Mouse (Mus musculus): ENCODE results near the gene Mpv17. TPM values are rescaled to one million over a fixed set of nuclear protein-coding genes. Genes with fewer than 3 reads are reported as not detected.
A peak's percentile ranks its signal among the peaks of the same experiment; 100 is the strongest.

The Mpv17 gene
- polyA plus RNA-seq, 1 experiment from 2014 or later: 54.4 TPM

DNA sequence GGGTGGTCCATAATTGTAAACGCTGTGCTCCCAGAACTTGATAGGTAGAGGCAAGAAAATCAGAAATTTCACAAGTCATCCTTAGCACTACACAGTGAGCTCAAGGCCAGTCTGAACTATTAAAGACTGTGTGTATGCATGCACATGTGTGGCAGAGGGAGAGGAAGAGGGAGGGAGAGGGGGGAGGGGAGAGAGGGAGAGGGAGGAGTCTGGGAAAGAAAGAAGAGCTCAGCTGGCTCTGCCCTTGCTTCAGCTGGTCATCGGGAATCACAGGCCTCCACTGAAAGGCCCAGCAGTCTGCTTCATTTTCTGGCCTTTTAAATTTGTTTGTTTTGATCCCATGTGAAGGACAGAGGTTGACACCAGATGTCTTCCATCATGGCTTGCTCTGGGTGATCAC, 30.6 kb downstream of the Mpv17 start:
- H3K27me3 ChIP-seq: no peaks in the 10 kb centered on the region
- H3K36me3 ChIP-seq: no peaks in the 10 kb centered on the region
- ATAC-seq (ENCODE audit: low FRiP score): no peak
- H3K9me3 ChIP-seq (replicated peaks): no peaks in the 10 kb centered on the region
- 36% methylated on average over 2 of the region's 2 CpGs for WGBS
- no peaks in the 10 kb centered on the region for H3K4me1 ChIP-seq
- H3K27ac ChIP-seq: no peak overlapping the region
- no peak overlapping the region for H3K4me3 ChIP-seq
- H3K9ac ChIP-seq: no peak overlapping the region
- H3K4me2 ChIP-seq (replicated peaks): no peak overlapping the region

DNA sequence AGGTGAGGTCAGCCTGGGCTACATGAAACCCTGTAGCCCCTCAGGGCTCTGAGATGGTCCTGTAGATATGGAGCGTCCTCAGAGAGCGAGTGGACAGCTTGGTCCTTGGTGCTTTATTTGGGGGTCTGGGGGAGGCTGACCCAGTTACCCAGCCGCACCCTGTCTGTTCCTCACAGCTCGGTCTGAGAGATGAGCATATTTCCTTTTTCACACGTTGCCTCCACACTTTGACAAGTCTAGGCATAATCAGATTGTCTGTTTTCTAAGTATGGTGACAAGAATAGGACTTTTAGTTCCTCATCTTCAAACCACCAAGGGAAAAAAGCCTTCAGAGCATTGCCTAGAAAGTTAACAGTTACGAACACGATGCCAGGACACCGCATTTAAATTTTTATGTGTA, 32.9 kb downstream of the Mpv17 start:
- 91% methylated on average over 8 of the region's 8 CpGs for WGBS
- no peak overlapping the region for H3K4me2 ChIP-seq (replicated peaks)

DNA sequence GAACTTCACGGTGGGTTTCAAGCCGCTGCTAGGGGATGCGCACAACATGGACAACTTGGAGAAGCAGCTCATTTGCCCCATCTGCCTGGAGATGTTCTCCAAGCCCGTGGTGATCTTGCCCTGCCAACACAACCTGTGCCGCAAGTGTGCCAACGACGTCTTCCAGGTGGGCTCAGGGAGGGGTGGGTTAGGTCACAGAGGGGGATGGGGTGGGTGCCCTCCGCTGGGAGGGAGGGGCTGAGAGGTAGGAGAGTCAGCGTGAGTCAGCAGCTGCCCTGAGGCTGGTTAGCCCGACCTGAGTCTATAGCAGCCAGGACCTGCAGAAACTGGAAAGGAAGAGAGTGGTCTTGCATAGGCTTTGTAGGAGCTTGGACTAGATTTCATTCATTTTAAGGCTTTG, 37.1 kb downstream of the Mpv17 start:
- Histone ChIP-seq H3K9ac (no peak overlapping the region), H3K27ac (no peak overlapping the region), H3K4me1 (no peaks in the 10 kb centered on the region), H3K4me2 (replicated peaks) (no peak overlapping the region), H3K9me3 (replicated peaks) (no peaks in the 10 kb centered on the region), H3K4me3 (no peak overlapping the region), H3K27me3 (peaks cover 8% of the 10 kb centered on the region; the same call in 1 of the 2 replicates), H3K36me3 (no peaks in the 10 kb centered on the region)
- ATAC-seq (ENCODE audit: low FRiP score): no peak
- WGBS: 29% methylated on average over 10 of the region's 10 CpGs

More for the DNA sequence above, 32.9 kb downstream of the Mpv17 start:
- H3K4me1 ChIP-seq: no peaks in the 10 kb centered on the region
- H3K27me3 ChIP-seq: peaks cover 8% of the 10 kb centered on the region; the same call in 1 of the 2 replicates
- H3K9ac ChIP-seq: no peak overlapping the region
- H3K36me3 ChIP-seq: no peaks in the 10 kb centered on the region
- no peak for ATAC-seq (ENCODE audit: low FRiP score)
- no peak overlapping the region for H3K4me3 ChIP-seq
- no peaks in the 10 kb centered on the region for H3K9me3 ChIP-seq (replicated peaks)
- H3K27ac ChIP-seq: no peak overlapping the region

DNA sequence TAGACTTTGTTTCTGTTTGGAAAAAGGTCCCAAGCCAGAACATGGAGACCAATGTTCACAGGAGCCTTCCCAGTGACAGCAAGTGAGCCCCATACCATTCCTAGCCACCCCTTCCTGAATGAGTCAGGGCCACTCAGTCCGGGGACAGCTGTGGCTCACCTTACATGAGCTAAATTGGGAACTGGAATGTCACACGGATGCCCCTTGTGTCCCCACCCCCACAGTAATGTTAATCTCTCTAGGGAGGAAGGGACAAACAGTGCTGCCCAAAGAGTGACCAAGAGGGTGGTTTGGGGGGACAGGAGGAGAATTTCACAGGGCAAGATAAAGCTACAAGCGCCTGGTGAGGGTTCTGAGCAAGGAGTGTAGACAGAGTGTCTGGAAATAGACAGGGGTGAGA, 37.7 kb downstream of the Mpv17 start, which contains the start of gene Trim54:
Gene Trim54 (plus strand): TSS at position 359 of the 400 bp plus-strand sequence.
- WGBS: 41% methylated on average over 3 of the region's 3 CpGs
- H3K36me3 ChIP-seq: no peaks in the 10 kb centered on the region
- H3K4me1 ChIP-seq: no peaks in the 10 kb centered on the region
- no peak within 1 kb of the TSS for H3K27ac ChIP-seq
- H3K9me3 ChIP-seq (replicated peaks): no peaks in the 10 kb centered on the region
- no peak for ATAC-seq (ENCODE audit: low FRiP score)
- no peak within 1 kb of the TSS for H3K4me2 ChIP-seq (replicated peaks)
- H3K9ac ChIP-seq: no peak within 1 kb of the TSS
- no peak within 1 kb of the TSS for H3K4me3 ChIP-seq
- H3K27me3 ChIP-seq: peaks cover 8% of the 10 kb centered on the region; the same call in 1 of the 2 replicates

DNA sequence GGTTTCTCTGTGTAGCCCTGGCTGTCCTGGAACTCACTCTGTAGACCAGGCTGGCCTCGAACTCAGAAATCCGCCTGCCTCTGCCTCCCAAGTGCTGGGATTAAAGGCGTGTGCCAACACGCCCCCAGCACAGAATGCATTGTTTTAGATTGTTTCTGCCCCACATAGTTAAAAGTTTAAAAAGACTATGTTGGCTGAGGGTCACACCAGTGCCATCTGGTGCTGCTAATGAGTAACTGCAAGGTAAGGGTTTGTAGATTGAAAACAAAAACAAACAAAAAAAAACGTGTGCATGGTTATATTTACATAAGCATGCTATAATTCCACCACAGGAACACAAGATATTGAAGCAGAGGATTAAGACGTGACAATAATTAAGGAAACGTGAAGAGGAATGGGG, 43.3 kb downstream of the Mpv17 start:
- ATAC-seq (ENCODE audit: low FRiP score): no peak
- 39% methylated on average over 7 of the region's 7 CpGs for WGBS
- H3K9me3 ChIP-seq (replicated peaks): no peaks in the 10 kb centered on the region
- no peaks in the 10 kb centered on the region for H3K36me3 ChIP-seq
- H3K27ac ChIP-seq: no peak overlapping the region
- no peak overlapping the region for H3K9ac ChIP-seq
- H3K27me3 ChIP-seq: no peaks in the 10 kb centered on the region
- no peak overlapping the region for H3K4me3 ChIP-seq
- no peak overlapping the region for H3K4me2 ChIP-seq (replicated peaks)
- H3K4me1 ChIP-seq: no peaks in the 10 kb centered on the region

DNA sequence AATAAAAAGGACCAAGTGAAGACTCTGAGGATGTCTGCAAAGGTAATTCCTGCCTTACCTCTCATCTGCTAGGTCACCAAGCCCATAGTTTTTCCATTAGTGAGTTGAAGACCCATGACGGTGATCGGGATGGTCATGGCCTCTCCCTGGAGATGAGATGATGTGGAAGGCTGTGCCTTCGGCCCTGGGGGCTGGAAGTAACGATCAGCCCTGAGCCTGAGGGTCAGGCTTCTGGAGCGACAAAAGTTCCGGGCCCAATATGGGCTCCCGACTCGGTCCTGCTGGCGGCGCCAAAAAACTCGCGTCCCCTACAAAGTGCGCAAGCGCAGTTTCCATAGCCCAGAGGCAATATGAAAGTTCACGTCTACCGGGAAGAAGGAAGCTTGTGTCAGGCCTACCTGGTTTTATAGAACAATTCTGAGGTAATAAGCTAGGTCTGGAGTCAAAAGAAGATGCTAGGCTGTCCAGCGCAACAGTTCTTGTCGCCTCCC, 46.0 kb downstream of the Mpv17 start, which contains the start of gene Slc30a3:
Gene Slc30a3 (minus strand): TSS at position 238 of the 491 bp plus-strand sequence.
- H3K27ac ChIP-seq: no peak within 1 kb of the TSS
- no peaks in the 10 kb centered on the region for H3K36me3 ChIP-seq
- no peak for ATAC-seq (ENCODE audit: low FRiP score)
- peaks cover 6% of the 10 kb centered on the region; the same call in 1 of the 2 replicates for H3K27me3 ChIP-seq
- H3K9ac ChIP-seq: no peak within 1 kb of the TSS
- no peak within 1 kb of the TSS for H3K4me2 ChIP-seq (replicated peaks)
- no peaks in the 10 kb centered on the region for H3K9me3 ChIP-seq (replicated peaks)
- H3K4me3 ChIP-seq: no peak within 1 kb of the TSS
- no peaks in the 10 kb centered on the region for H3K4me1 ChIP-seq
- 90% methylated on average over 18 of the region's 18 CpGs for WGBS

DNA sequence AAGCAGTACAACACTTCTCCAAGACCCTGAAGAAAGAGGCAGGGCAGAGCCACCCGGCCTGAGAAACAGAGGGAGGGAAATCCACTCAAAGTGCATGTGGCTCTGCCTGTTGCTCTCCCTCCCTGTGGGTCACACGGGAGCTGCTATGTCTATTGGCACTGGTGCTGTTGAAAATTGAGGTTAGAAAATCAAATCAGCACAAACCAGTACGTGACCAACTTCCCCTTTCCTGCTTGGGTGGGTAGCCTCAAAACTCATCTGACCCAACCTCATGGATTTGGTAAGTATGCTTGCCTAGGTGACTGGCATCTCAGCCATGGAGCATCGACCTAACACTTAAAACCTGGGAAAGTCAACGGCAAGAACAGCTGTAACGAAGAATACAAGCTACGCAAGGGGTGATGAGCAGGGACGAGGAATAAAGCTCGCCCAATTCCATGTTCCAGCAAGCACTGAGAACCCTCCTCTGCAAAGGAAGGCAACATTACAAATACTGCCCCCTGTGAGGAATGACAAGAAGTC, 48.2 kb downstream of the Mpv17 start, which contains the start of gene Dnajc5g:
Gene Dnajc5g (plus strand): TSS at position 472 of the 522 bp plus-strand sequence.
- Histone ChIP-seq H3K27me3 (peaks cover 6% of the 10 kb centered on the region; the same call in 1 of the 2 replicates), H3K36me3 (no peaks in the 10 kb centered on the region), H3K4me1 (no peaks in the 10 kb centered on the region), H3K27ac (no peak within 1 kb of the TSS), H3K4me2 (replicated peaks) (no peak within 1 kb of the TSS), H3K9me3 (replicated peaks) (no peaks in the 10 kb centered on the region), H3K9ac (no peak within 1 kb of the TSS), H3K4me3 (no peak within 1 kb of the TSS)
- 85% methylated on average over 9 of the region's 9 CpGs for WGBS
- no peak for ATAC-seq (ENCODE audit: low FRiP score)

DNA sequence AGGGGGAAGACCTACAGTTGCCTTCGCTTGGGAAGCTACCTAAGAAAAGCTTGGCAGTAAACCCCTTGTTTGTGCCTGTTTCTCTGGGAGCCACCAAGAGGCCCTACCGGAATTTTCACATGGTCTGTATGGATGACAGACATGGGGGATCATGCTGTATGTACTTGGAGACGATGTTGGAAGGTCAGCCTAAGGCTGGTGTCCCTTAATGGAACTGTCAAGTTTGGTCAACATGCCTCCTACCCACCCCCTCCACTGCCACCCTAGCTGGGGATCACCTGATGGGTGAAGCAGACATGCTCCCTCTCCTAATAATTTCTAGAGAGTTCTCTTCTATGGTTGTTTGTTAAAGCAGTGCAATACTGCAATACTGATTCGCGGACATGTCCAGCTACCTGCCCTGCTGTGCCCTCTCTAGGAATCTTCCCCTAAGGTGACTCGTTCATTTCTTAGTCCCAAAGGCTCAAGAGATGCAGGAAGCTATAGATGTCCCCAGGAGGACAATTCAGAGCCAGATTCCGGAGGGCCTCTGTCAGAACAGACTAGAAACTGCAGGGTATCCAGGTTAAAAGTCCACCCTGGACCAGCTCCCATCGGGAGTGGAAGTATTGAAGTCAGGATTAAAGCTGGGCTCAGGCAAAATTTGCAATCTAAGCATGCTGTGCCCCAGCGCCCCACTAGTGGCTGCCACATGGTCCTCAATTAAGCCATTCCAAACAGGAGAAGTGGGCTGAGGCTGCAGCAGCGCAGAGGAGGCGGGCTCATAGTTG, 58.2 kb downstream of the Mpv17 start:
- 24% methylated on average over 11 of the region's 11 CpGs for WGBS
- Histone ChIP-seq H3K36me3 (no peaks in the 10 kb centered on the region), H3K27ac (no peak overlapping the region), H3K9ac (no peak overlapping the region), H3K4me2 (replicated peaks) (peak overlapping the region; percentile 51), H3K4me1 (peaks cover 33% of the 10 kb centered on the region), H3K4me3 (peak overlapping the region; percentile 22; the same call in 1 of the 2 replicates), H3K27me3 (peaks cover 86% of the 10 kb centered on the region), H3K9me3 (replicated peaks) (no peaks in the 10 kb centered on the region)
- no peak for ATAC-seq (ENCODE audit: low FRiP score)

DNA sequence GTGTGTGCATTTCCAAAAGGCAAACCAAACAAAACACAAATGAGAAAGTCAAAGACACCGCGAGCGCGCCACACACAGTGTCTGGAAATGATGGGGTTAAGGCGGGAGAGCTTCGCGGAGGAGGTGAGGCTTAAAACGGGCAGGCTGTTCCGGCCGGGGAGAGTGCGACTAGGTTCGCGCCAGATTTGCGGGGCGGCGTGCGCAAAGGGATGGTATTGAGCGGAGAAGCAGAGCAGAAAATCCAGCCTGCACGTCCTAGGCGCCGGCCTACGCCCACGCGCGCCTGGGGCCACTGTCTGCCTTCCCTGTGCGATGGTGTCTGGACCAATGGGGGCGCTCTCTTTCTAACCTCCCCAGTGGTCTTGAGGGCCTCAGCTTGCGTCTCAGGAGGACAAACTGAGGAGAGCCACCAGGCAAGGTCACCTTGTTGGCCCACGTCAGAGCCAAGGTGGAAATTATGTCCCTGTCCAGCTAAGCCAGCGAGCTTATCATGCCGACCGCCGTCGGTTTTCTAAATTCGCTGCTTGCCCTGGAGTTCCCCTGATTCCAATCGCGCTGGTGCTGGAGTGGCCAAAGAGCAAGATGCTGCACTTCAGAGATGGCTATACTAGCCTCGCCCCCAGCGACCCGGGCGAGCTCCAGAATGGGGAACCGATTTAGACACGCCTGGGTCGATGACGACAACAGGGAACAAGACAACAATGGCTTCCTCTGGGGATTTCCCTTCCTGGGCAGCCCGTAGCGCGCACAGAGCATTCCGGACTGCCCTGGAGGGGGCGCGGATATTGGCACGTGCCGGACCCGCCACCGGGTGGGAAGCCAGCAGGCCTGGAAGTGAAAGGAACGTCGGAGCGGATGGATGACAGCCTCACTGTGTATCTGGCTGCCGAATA, 59.0 kb downstream of the Mpv17 start:
- Histone ChIP-seq H3K9me3 (replicated peaks) (no peaks in the 10 kb centered on the region), H3K27ac (no peak overlapping the region), H3K4me3 (peak overlapping the region; percentile 22), H3K36me3 (no peaks in the 10 kb centered on the region), H3K4me1 (peaks cover 33% of the 10 kb centered on the region), H3K4me2 (replicated peaks) (peak overlapping the region; percentile 51), H3K27me3 (peaks cover 95% of the 10 kb centered on the region), H3K9ac (no peak overlapping the region)
- WGBS: under 1% methylated on average over 59 of the region's 59 CpGs
- 0 out of 2 replicates have a peak, but pooled peaks have one; percentile 11 for ATAC-seq (ENCODE audit: low FRiP score)

DNA sequence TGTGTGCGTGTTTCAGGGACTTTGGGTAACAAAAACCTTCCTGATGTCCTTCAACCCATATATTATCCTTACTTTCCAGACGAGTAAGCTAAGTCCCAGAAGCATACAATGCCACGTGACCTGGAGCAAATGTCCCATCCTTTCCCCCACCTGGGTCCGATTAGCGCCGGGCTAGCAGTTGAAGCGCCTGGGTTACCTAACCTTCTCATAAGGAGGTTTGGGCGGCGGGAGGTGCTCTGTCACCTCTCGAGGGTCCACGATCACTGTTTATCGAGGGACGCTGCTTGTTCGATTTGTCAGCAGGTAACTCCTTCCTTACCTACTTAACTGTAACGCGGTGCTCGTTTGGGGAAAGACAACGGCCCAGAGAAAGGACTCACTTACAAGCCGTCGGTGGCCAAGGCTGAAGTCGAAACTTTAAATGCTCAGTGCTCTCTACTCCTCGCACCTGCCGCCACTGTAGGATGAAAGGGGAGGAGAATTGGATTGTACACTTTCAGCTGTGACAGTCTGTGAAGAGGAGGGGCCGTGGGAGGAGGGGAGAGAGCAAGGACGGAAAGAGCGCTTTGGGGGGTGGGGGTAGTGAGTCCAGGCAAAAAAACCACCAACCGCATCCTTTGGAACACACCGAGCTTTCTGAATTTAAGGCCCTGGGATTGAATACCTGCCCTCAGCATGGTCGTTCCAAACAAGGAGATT, 59.8 kb downstream of the Mpv17 start:
- peaks cover 98% of the 10 kb centered on the region for H3K27me3 ChIP-seq
- peaks cover 33% of the 10 kb centered on the region for H3K4me1 ChIP-seq
- ATAC-seq (ENCODE audit: low FRiP score): 0 out of 2 replicates have a peak, but pooled peaks have one; percentile 12
- peak overlapping the region; percentile 22 for H3K4me3 ChIP-seq
- H3K36me3 ChIP-seq: no peaks in the 10 kb centered on the region
- H3K27ac ChIP-seq: no peak overlapping the region
- no peak overlapping the region for H3K9ac ChIP-seq
- WGBS: 2% methylated on average over 29 of the region's 29 CpGs
- peak overlapping the region; percentile 51 for H3K4me2 ChIP-seq (replicated peaks)
- no peaks in the 10 kb centered on the region for H3K9me3 ChIP-seq (replicated peaks)

DNA sequence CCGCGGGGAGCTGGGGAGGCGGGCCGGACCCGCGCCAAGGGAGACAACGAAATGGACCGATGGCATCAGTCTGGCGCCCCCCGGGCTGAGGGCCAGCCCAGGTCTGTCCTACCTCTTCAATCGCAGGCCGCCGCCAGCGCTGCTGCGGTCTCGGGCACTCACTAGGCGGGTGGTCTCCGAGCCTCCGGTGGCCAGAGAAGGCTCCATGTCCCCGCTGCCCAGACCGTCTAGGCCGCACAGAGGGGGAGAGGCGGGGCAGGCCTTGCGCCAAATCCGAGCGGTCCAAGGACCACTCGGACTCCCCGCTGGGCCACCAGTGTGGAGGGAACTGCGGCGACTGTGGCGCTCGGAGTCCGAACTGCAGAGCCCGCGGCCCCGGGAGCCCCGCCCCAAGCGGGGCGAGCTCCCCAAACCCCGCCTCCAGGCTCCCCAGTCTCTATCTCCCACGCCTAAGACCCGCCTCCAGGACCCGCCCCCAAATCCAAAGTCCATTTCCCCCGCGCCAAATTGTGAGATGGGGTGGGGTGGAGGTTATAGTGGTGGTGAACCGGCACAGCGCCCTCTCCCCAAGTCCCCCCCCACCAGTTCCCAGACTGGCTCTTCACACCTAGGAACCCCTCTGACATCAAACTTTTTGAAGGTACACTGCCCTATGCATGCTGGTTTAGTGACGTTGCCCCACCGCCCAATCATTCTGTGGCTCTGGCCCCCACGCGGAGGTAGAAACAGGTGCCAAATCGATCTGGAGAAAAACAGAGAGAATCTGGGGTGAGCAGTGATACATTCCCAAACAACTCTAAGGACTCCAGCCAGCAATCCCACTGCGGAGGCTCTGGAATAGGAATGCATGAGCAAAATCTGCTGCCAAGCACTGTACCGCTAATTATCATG, 60.7 kb downstream of the Mpv17 start:
- Histone ChIP-seq H3K4me3 (peak overlapping the region; percentile 50), H3K9ac (peak overlapping the region; percentile 70), H3K4me2 (replicated peaks) (peak overlapping the region; percentile 51), H3K36me3 (no peaks in the 10 kb centered on the region), H3K4me1 (peaks cover 33% of the 10 kb centered on the region), H3K9me3 (replicated peaks) (no peaks in the 10 kb centered on the region), H3K27ac (peak overlapping the region; percentile 45), H3K27me3 (peaks cover 99% of the 10 kb centered on the region)
- ATAC-seq (ENCODE audit: low FRiP score): peak; percentile 29
- under 1% methylated on average over 44 of the region's 54 CpGs for WGBS

Data from hindbrain, embryonic 12.5 days (tissue).